Mouse (Mus musculus): ENCODE measurements around the gene Rab34. TPM values are rescaled to one million over a fixed set of nuclear protein-coding genes. Genes with fewer than 3 reads are reported as not detected.

The Rab34 gene
- polyA plus RNA-seq, 1 experiment: 10.8 TPM

GRCm38 (mm10) chr11:78160171-78160570, 28.1 kb upstream of the Rab34 start:
- peaks cover 11% of the 10 kb centered on the region; the same call in 1 of the 2 replicates for H3K4me1 ChIP-seq (ENCODE audit: control insufficient read depth, insufficient read depth, insufficient read length)
- no peak overlapping the region for H3K27ac ChIP-seq (ENCODE audit: insufficient read depth, low read length)
- no peak for DNase-seq (ENCODE audit: low read depth in 1 of 2, low spot score in 2 of 2)
- H3K27me3 ChIP-seq (ENCODE audit: control insufficient read depth, insufficient read depth, low read length): no peaks in the 10 kb centered on the region
- no peak for TF ChIP-seq POLR2A (IDR thresholded peaks at IDR 0.05; ENCODE audit: low read depth, low read length)
- no peak for TF ChIP-seq CTCF (IDR thresholded peaks at IDR 0.05; ENCODE audit: extremely low read depth, insufficient read depth, insufficient read length, insufficient replicate concordance)
- H3K36me3 ChIP-seq (ENCODE audit: control insufficient read depth, insufficient read depth, low read length): peaks cover 11% of the 10 kb centered on the region
- 94% methylated on average over 18 of the region's 18 CpGs for WGBS
- H3K4me3 ChIP-seq (ENCODE audit: extremely low read depth, insufficient read depth, insufficient read length): no peak overlapping the region

- Histone ChIP-seq H3K36me3 (ENCODE audit: control insufficient read depth, insufficient read depth, low read length) (peaks cover 11% of the 10 kb centered on the region), H3K4me1 (ENCODE audit: control insufficient read depth, insufficient read depth, insufficient read length) (peaks cover 11% of the 10 kb centered on the region; the same call in 1 of the 2 replicates), H3K27me3 (ENCODE audit: control insufficient read depth, insufficient read depth, low read length) (no peaks in the 10 kb centered on the region), H3K27ac (ENCODE audit: insufficient read depth, low read length) (no peak overlapping the region), H3K4me3 (ENCODE audit: extremely low read depth, insufficient read depth, insufficient read length) (no peak overlapping the region)
- no peak for TF ChIP-seq POLR2A (IDR thresholded peaks at IDR 0.05; ENCODE audit: low read depth, low read length)
- TF ChIP-seq CTCF (IDR thresholded peaks at IDR 0.05; ENCODE audit: extremely low read depth, insufficient read depth, insufficient read length, insufficient replicate concordance): no peak
- no peak for DNase-seq (ENCODE audit: low read depth in 1 of 2, low spot score in 2 of 2)
- 87% methylated on average over 3 of the region's 3 CpGs for WGBS
Measured at GRCm38 (mm10) chr11:78160675-78161074, 27.6 kb upstream of the Rab34 start.

- Histone ChIP-seq H3K4me3 (ENCODE audit: extremely low read depth, insufficient read depth, insufficient read length) (no peak overlapping the region), H3K4me1 (ENCODE audit: control insufficient read depth, insufficient read depth, insufficient read length) (peaks cover 16% of the 10 kb centered on the region; the same call in 1 of the 2 replicates), H3K36me3 (ENCODE audit: control insufficient read depth, insufficient read depth, low read length) (peaks cover 11% of the 10 kb centered on the region), H3K27me3 (ENCODE audit: control insufficient read depth, insufficient read depth, low read length) (no peaks in the 10 kb centered on the region), H3K27ac (ENCODE audit: insufficient read depth, low read length) (no peak overlapping the region)
- no peak for DNase-seq (ENCODE audit: low read depth in 1 of 2, low spot score in 2 of 2)
- WGBS: 85% methylated on average over 14 of the region's 14 CpGs
- no peak for TF ChIP-seq CTCF (IDR thresholded peaks at IDR 0.05; ENCODE audit: extremely low read depth, insufficient read depth, insufficient read length, insufficient replicate concordance)
- TF ChIP-seq POLR2A (IDR thresholded peaks at IDR 0.05; ENCODE audit: low read depth, low read length): no peak
Measured at GRCm38 (mm10) chr11:78161169-78161568, 27.1 kb upstream of the Rab34 start.

GRCm38 (mm10) chr11:78161968-78162367, 26.3 kb upstream of the Rab34 start:
- TF ChIP-seq CTCF (IDR thresholded peaks at IDR 0.05; ENCODE audit: extremely low read depth, insufficient read depth, insufficient read length, insufficient replicate concordance): no peak
- TF ChIP-seq POLR2A (IDR thresholded peaks at IDR 0.05; ENCODE audit: low read depth, low read length): no peak
- Histone ChIP-seq H3K27ac (ENCODE audit: insufficient read depth, low read length) (no peak overlapping the region), H3K27me3 (ENCODE audit: control insufficient read depth, insufficient read depth, low read length) (no peaks in the 10 kb centered on the region), H3K36me3 (ENCODE audit: control insufficient read depth, insufficient read depth, low read length) (peaks cover 11% of the 10 kb centered on the region), H3K4me3 (ENCODE audit: extremely low read depth, insufficient read depth, insufficient read length) (no peak overlapping the region), H3K4me1 (ENCODE audit: control insufficient read depth, insufficient read depth, insufficient read length) (peaks cover 17% of the 10 kb centered on the region; the same call in 1 of the 2 replicates)
- WGBS: 32% methylated on average over 4 of the region's 4 CpGs
- no peak for DNase-seq (ENCODE audit: low read depth in 1 of 2, low spot score in 2 of 2)

GRCm38 (mm10) chr11:78162504-78162903, 25.7 kb upstream of the Rab34 start:
- Histone ChIP-seq H3K27ac (ENCODE audit: insufficient read depth, low read length) (no peak overlapping the region), H3K4me1 (ENCODE audit: control insufficient read depth, insufficient read depth, insufficient read length) (peaks cover 17% of the 10 kb centered on the region; the same call in 1 of the 2 replicates), H3K4me3 (ENCODE audit: extremely low read depth, insufficient read depth, insufficient read length) (no peak overlapping the region), H3K27me3 (ENCODE audit: control insufficient read depth, insufficient read depth, low read length) (no peaks in the 10 kb centered on the region), H3K36me3 (ENCODE audit: control insufficient read depth, insufficient read depth, low read length) (peaks cover 11% of the 10 kb centered on the region)
- DNase-seq (ENCODE audit: low read depth in 1 of 2, low spot score in 2 of 2): no peak
- TF ChIP-seq CTCF (IDR thresholded peaks at IDR 0.05; ENCODE audit: extremely low read depth, insufficient read depth, insufficient read length, insufficient replicate concordance) (no peak), POLR2A (IDR thresholded peaks at IDR 0.05; ENCODE audit: low read depth, low read length) (no peak)
- 72% methylated on average over 6 of the region's 6 CpGs for WGBS

GRCm38 (mm10) chr11:78163045-78163444, 25.2 kb upstream of the Rab34 start:
- no peaks in the 10 kb centered on the region for H3K27me3 ChIP-seq (ENCODE audit: control insufficient read depth, insufficient read depth, low read length)
- no peak for DNase-seq (ENCODE audit: low read depth in 1 of 2, low spot score in 2 of 2)
- H3K4me3 ChIP-seq (ENCODE audit: extremely low read depth, insufficient read depth, insufficient read length): no peak overlapping the region
- no peak for TF ChIP-seq CTCF (IDR thresholded peaks at IDR 0.05; ENCODE audit: extremely low read depth, insufficient read depth, insufficient read length, insufficient replicate concordance)
- no peak for TF ChIP-seq POLR2A (IDR thresholded peaks at IDR 0.05; ENCODE audit: low read depth, low read length)
- peaks cover 17% of the 10 kb centered on the region; the same call in 1 of the 2 replicates for H3K4me1 ChIP-seq (ENCODE audit: control insufficient read depth, insufficient read depth, insufficient read length)
- WGBS: 88% methylated on average over 2 of the region's 2 CpGs
- H3K27ac ChIP-seq (ENCODE audit: insufficient read depth, low read length): no peak overlapping the region
- H3K36me3 ChIP-seq (ENCODE audit: control insufficient read depth, insufficient read depth, low read length): peaks cover 11% of the 10 kb centered on the region
